Mouse (Mus musculus) small intestine, adult 2 months (tissue): ENCODE measurements around the gene Daxx.

ENCODE experiments used
- CTCF ChIP-seq: fragments of 200-500 bp; IDR thresholded peaks from 2 replicates; pipeline ENCODE4 v1.5.1; 2012; ENCODE audit warnings: low read depth, mild to moderate bottlenecking, control low read depth, inconsistent platforms, low read length, moderate library complexity, mixed read lengths; ENCODE audit not compliant: insufficient replicate concordance, insufficient read length; ENCODE audit errors: extremely low read depth
- POLR2A ChIP-seq: fragments of 200-500 bp; IDR thresholded peaks from 2 replicates; pipeline ENCODE4 v1.6.1; 2012; ENCODE audit warnings: low read depth, mild to moderate bottlenecking, control low read depth, inconsistent platforms, low read length, moderate library complexity

DNA sequence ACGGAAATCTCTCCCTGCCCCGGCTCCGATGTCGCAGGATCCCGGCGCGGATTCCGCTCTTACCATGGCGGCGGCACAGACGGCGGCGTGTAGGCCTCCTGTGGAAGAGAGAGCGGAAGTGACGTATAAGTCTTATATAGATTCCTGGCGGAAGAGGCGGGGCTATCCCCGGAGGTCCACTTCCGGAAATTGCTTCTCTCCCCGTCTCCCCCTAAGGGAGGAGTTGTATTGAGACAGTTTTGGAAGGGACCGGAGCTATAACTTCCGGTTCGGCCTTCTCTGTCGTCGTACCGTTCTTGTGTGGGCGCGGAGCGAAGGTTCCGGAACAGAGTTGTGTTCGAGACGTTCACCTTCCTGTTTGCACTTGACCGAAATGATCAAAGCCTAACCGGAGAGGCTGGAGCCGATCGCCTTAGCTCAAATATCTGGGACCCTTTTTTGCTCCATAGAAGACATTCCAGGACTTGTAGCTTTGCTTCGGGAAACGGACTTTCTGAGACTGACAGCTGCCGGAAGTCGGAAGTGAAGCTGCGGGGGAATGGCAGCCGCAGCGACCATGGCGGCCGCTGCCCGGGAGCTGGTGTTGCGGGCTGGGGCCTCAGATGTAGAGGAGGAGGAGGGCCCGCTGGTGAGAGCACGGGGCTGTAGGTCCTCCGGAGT, 46.5 kb downstream of the Daxx start, which contains the start of the genes Vps52 and Rps18:
- TF ChIP-seq POLR2A (peak; percentile 93), CTCF (0 out of 2 replicates have a peak, but pooled peaks have one; percentile 3)
